Mouse (Mus musculus): Measurements from ENCODE around the gene Ankrd28.

DNA sequence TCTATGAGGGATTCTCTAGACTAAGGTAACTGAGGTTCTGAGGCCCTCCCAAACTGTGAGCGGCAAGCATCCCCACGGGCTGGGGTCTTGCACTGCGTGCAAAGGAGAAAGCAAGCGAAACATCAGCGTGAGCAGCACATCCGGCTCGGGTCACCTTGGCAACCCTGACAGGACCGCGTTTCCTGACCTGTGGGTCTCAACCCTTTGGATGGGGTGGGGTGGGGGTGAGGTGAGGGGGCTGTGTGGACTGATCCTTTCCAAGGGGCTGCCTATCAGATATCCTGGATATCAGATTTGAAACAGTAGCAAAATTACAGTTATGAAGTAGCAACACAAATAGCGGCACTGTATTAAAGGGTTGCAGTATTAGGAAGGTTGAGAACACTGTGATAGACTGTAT, 31.5 kb downstream of the Ankrd28 start:
- TF ChIP-seq CTCF (IDR thresholded peaks at IDR 0.05; ENCODE audit: extremely low read depth, insufficient read depth, low read length) (no peak), POLR2A (IDR thresholded peaks at IDR 0.05; ENCODE audit: extremely low read depth, insufficient read depth, low read length) (no peak)
